Mouse (Mus musculus) left cerebral cortex, adult 18-20 months (tissue): Measurements from ENCODE around the gene Gpr19. TPM values are rescaled to one million over a fixed set of nuclear protein-coding genes. Genes with fewer than 3 reads are reported as not detected.

ENCODE experiments used
- DNase-seq, 2 experiments: peaks; one replicate each; pipeline ENCODE4 v3.0.0; 2021 to 2022; ENCODE audit warnings: low spot score in 2 of 2, mixed read lengths in 1 of 2
- total RNA-seq, 2 experiments: library from RNA; stranded (reverse); gene quantifications; 2 replicates each; pipeline ENCODE4 v1.2.3; 2021

The Gpr19 gene
- total RNA-seq, 2 experiments from 2014 or later: 28.8 to 32.1 TPM

GRCm38 (mm10) chr6:134849985-134850384, 48.4 kb downstream of the Gpr19 start:
- no peak for DNase-seq

- DNase-seq: no peak
Observed at GRCm38 (mm10) chr6:134849461-134849860, 48.9 kb downstream of the Gpr19 start.

- DNase-seq: no peak
Observed at GRCm38 (mm10) chr6:134848197-134848890, 50.0 kb downstream of the Gpr19 start.

GRCm38 (mm10) chr6:134847550-134847949, 50.8 kb downstream of the Gpr19 start:
- peak in 1 of 2 experiments; percentile 42 for DNase-seq

- DNase-seq: no peak
Observed at GRCm38 (mm10) chr6:134846308-134846707, 52.1 kb downstream of the Gpr19 start.

- no peak for DNase-seq
Observed at GRCm38 (mm10) chr6:134845726-134846125, 52.7 kb downstream of the Gpr19 start.

GRCm38 (mm10) chr6:134840346-134840745, 58.0 kb downstream of the Gpr19 start:
- no peak for DNase-seq

- no peak for DNase-seq
Observed at GRCm38 (mm10) chr6:134838111-134838510, 60.3 kb downstream of the Gpr19 start.

- DNase-seq: no peak
Observed at GRCm38 (mm10) chr6:134834585-134835251, 63.7 kb downstream of the Gpr19 start.

- DNase-seq: no peak
Observed at GRCm38 (mm10) chr6:134830776-134831175, 67.6 kb downstream of the Gpr19 start.

GRCm38 (mm10) chr6:134829786-134830700, 68.3 kb downstream of the Gpr19 start, which contains the start of gene Crebl2:
Gene Crebl2, plus strand, starts transcription at chr6:134830154.
- peak; percentile 99 for DNase-seq

- DNase-seq: no peak
Observed at GRCm38 (mm10) chr6:134822844-134823243, 75.5 kb downstream of the Gpr19 start.

- DNase-seq: no peak
Observed at GRCm38 (mm10) chr6:134820411-134820810, 78.0 kb downstream of the Gpr19 start.

- no peak for DNase-seq
Observed at GRCm38 (mm10) chr6:134819741-134820140, 78.6 kb downstream of the Gpr19 start.

Other genes starting within 250 kb of the Gpr19 start
- gene Dusp16, start 106.0 kb downstream of the Gpr19 start, total RNA-seq: 1 to 10 TPM; 9.5 to 9.8 TPM
- 10 to 100 TPM; 51.8 TPM for gene Crebl2, start 68.4 kb downstream of the Gpr19 start, total RNA-seq
- 10 to 100 TPM; 38.2 to 40.5 TPM for gene Cdkn1b, start 21.8 kb upstream of the Gpr19 start, total RNA-seq
- 1 to 10 TPM; 4.6 to 4.8 TPM for gene Apold1, start 83.1 kb upstream of the Gpr19 start, total RNA-seq
- gene Ddx47, start 113.0 kb upstream of the Gpr19 start, total RNA-seq: 10 to 100 TPM; 58.3 to 59.1 TPM
- gene Gprc5a, start 167.1 kb upstream of the Gpr19 start, total RNA-seq: under 1 TPM; 0.26 to 0.79 TPM
- not detected for gene Gprc5d, start 219.7 kb upstream of the Gpr19 start, total RNA-seq